Mouse (Mus musculus): Measurements from ENCODE around the gene Pla2r1.

- TF ChIP-seq CTCF (IDR thresholded peaks at IDR 0.05; ENCODE audit: low read depth, low read length) = no peak
- no peak for TF ChIP-seq EP300 (IDR thresholded peaks at IDR 0.05; ENCODE audit: insufficient read depth, low read depth, low read length)
- no peak for TF ChIP-seq POLR2A (IDR thresholded peaks at IDR 0.05; ENCODE audit: insufficient read depth, low read length)
Measured at GRCm38 (mm10) chr2:60554561-60554960, 1.5 kb upstream of the Pla2r1 start.
